Mouse (Mus musculus) subcutaneous adipose tissue, adult 2 months (tissue): ENCODE measurements around the gene Thegl. TPM values are rescaled to one million over a fixed set of nuclear protein-coding genes. Genes with fewer than 3 reads are reported as not detected.

ENCODE experiments used
- polyA plus RNA-seq: library from polyadenylated mRNA; depleted of rRNA; stranded (reverse); fragments of >200 nt; gene quantifications from 2 replicates; pipeline ENCODE4 v1.2.3, GENCODE M21; 2012; ENCODE audit warnings: low replicate concordance; rRNA removed

Thegl gene
- not detected in 2 replicates for polyA plus RNA-seq

GRCm38 (mm10) chr5:77015544-77016482 is at the start of gene Thegl:
Gene Thegl, plus strand, starts transcription at chr5:77016023.

GRCm38 (mm10) chr5:76974554-76975285 is 41.1 kb upstream of the Thegl start, which contains the start of gene Srp72:
Gene Srp72, plus strand, starts transcription at chr5:76974683.

GRCm38 (mm10) chr5:77004051-77004821 is 11.6 kb upstream of the Thegl start, which contains the start of gene Arl9:
Gene Arl9, plus strand, starts transcription at chr5:77004055.

Other genes with a start within 250 kb of the Thegl start
- gene Aasdh, start 110.5 kb upstream of the Thegl start, polyA plus RNA-seq, result 11.2 and 17.7 TPM in 2 replicates
- 66.8 and 81.9 TPM in 2 replicates for gene Paics, start 64.7 kb upstream of the Thegl start, polyA plus RNA-seq
- 1.8 and 7.5 TPM in 2 replicates for gene Ppat, start 64.4 kb upstream of the Thegl start, polyA plus RNA-seq
- 29.2 and 40.1 TPM in 2 replicates for gene Srp72, start 41.3 kb upstream of the Thegl start, polyA plus RNA-seq
- gene Arl9, start 12.0 kb upstream of the Thegl start, polyA plus RNA-seq, result 0.67 TPM in 1 of 2 replicates, not detected in the other
- 11.7 and 13.6 TPM in 2 replicates for gene Hopx, start 99.1 kb downstream of the Thegl start, polyA plus RNA-seq
- gene Spink2, start 195.4 kb downstream of the Thegl start, polyA plus RNA-seq, result 1.3 and 6.7 TPM in 2 replicates
- 5.1 and 11.2 TPM in 2 replicates for gene Rest, start 249.5 kb downstream of the Thegl start, polyA plus RNA-seq